Mouse (Mus musculus) midbrain, embryonic 11.5 days (tissue): ENCODE results near the gene Slc8a2. TPM values are rescaled to one million over a fixed set of nuclear protein-coding genes. Genes with fewer than 3 reads are reported as not detected.

Source experiments
- ATAC-seq: fragments of 200-750 bp; cut with Nextera tagmentation; 2 replicates; pipeline ENCODE4 v1.8.0; 2017; ENCODE audit warnings: moderate TSS enrichment, moderate library complexity; ENCODE audit not compliant: low FRiP score
- DNase-seq: peaks from one replicate; pipeline ENCODE4 v3.0.0; 2015; ENCODE audit warnings: low spot score; ENCODE audit errors: missing footprints
- H3K27ac ChIP-seq: fragments of 300-500 bp; sonication (generic); 2 replicates; pipeline ENCODE4 v1.5.1; 2014; ENCODE audit warnings: low read depth, low read length
- H3K27me3 ChIP-seq: fragments of 300-500 bp; sonication (generic); 2 replicates; pipeline ENCODE4 v1.6.1; 2014; ENCODE audit warnings: mild to moderate bottlenecking, low read length, moderate library complexity, mixed read lengths; ENCODE audit not compliant: control insufficient read depth, insufficient read depth
- H3K36me3 ChIP-seq: fragments of 300-500 bp; sonication (generic); 2 replicates; pipeline ENCODE4 v1.6.1; 2014; ENCODE audit warnings: mild to moderate bottlenecking, low read length, moderate library complexity, mixed read lengths; ENCODE audit not compliant: control insufficient read depth, insufficient read depth
- H3K4me1 ChIP-seq: fragments of 300-500 bp; sonication (generic); 2 replicates; pipeline ENCODE4 v1.6.1; 2014; ENCODE audit warnings: low read length; ENCODE audit not compliant: control insufficient read depth, insufficient read depth
- H3K4me2 ChIP-seq: fragments of 300-500 bp; sonication (generic); 2 replicates; pipeline ENCODE4 v1.6.1; 2014; ENCODE audit warnings: mild to moderate bottlenecking, moderate library complexity
- H3K4me3 ChIP-seq: fragments of 300-500 bp; sonication (generic); 2 replicates; pipeline ENCODE4 v1.5.1; 2014; ENCODE audit warnings: low read depth, low read length
- H3K9ac ChIP-seq: fragments of 300-500 bp; sonication (generic); 2 replicates; pipeline ENCODE4 v1.6.1; 2014; ENCODE audit warnings: low read length
- H3K9me3 ChIP-seq: fragments of 300-500 bp; sonication (generic); 2 replicates; pipeline ENCODE4 v1.6.1; 2016; ENCODE audit warnings: low read length; ENCODE audit not compliant: control insufficient read depth
- WGBS: fragments of 180-500 bp; shearing (Covaris S2); extraction: QIAGEN DNeasy Blood & Tissue Kit; methylation state at CpG from one replicate; pipeline ENCODE4 v1.1.7; 2014; 5-methylcytosine and 5-hydroxymethylcytosine counted together
- polyA plus RNA-seq: library from polyadenylated mRNA; unstranded; fragments of >200 nt; fragmentation: Nextera tagmentation; extraction: Ambion mirVana; gene quantifications from 2 replicates; pipeline ENCODE4 v1.2.1, GENCODE M21; 2014

Slc8a2 gene
- polyA plus RNA-seq, 1 experiment from 2014 or later, result 0.27 TPM

GRCm38 (mm10) chr7:16132161-16132581, 2.5 kb downstream of the Slc8a2 start:
- H3K36me3 ChIP-seq, result no peaks in the 10 kb centered on the region
- DNase-seq (no peak), ATAC-seq (no peak)
- H3K9ac ChIP-seq, result no peak overlapping the region
- H3K27ac ChIP-seq, result no peak overlapping the region
- WGBS, result 19% methylated on average over 7 of the region's 7 CpGs
- H3K4me3 ChIP-seq, result no peak overlapping the region
- no peaks in the 10 kb centered on the region for H3K9me3 ChIP-seq
- no peak overlapping the region for H3K4me2 ChIP-seq
- H3K4me1 ChIP-seq, result peaks cover 17% of the 10 kb centered on the region
- H3K27me3 ChIP-seq, result no peaks in the 10 kb centered on the region

- no peak overlapping the region for H3K27ac ChIP-seq
- no peak overlapping the region for H3K4me2 ChIP-seq
- H3K4me3 ChIP-seq, result no peak overlapping the region
- H3K9ac ChIP-seq, result no peak overlapping the region
- 73% methylated on average over 3 of the region's 3 CpGs for WGBS
- peaks cover 17% of the 10 kb centered on the region for H3K4me1 ChIP-seq
- no peaks in the 10 kb centered on the region for H3K36me3 ChIP-seq
- no peak for ATAC-seq
- H3K27me3 ChIP-seq, result no peaks in the 10 kb centered on the region
- no peaks in the 10 kb centered on the region for H3K9me3 ChIP-seq
- DNase-seq, result no peak
Observed at GRCm38 (mm10) chr7:16132926-16133325, 3.3 kb downstream of the Slc8a2 start.

DNA sequence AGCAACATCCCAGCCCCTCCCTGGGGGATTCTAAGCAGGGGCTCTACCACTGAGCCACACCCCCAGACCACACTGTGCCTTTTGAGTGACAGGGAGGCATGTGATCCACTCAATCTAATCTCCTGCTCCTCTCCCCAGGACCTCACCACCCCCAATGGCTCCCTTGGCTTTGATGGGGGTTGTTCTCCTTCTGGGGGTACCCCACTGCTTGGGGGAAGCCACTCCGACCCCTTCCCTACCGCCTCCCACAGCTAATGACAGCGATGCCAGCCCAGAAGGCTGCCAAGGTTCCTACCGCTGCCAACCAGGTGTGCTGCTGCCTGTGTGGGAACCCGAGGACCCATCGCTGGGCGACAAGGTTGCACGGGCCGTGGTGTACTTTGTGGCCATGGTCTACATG, 4.1 kb downstream of the Slc8a2 start:
- H3K9me3 ChIP-seq, result no peaks in the 10 kb centered on the region
- peaks cover 17% of the 10 kb centered on the region for H3K4me1 ChIP-seq

GRCm38 (mm10) chr7:16134951-16135392, 5.3 kb downstream of the Slc8a2 start:
- no peak overlapping the region for H3K4me2 ChIP-seq
- 65% methylated on average over 7 of the region's 7 CpGs for WGBS
- no peak for DNase-seq

More for the DNA sequence above, 4.1 kb downstream of the Slc8a2 start:
- ATAC-seq (no peak), DNase-seq (no peak)
- Histone ChIP-seq H3K4me2 (no peak overlapping the region), H3K36me3 (no peaks in the 10 kb centered on the region), H3K27ac (no peak overlapping the region), H3K9ac (no peak overlapping the region), H3K27me3 (no peaks in the 10 kb centered on the region), H3K4me3 (no peak overlapping the region)
- WGBS, result 90% methylated on average over 9 of the region's 9 CpGs

GRCm38 (mm10) chr7:16146489-16147410, 17.1 kb downstream of the Slc8a2 start:
- Histone ChIP-seq H3K4me1 (no peaks in the 10 kb centered on the region), H3K27ac (no peak overlapping the region), H3K4me2 (no peak overlapping the region), H3K36me3 (no peaks in the 10 kb centered on the region), H3K27me3 (no peaks in the 10 kb centered on the region), H3K9me3 (no peaks in the 10 kb centered on the region), H3K9ac (no peak overlapping the region), H3K4me3 (no peak overlapping the region)
- no peak for DNase-seq
- no peak; the same call in 1 of the 2 replicates for ATAC-seq
- 38% methylated on average over 27 of the region's 27 CpGs for WGBS

More at GRCm38 (mm10) chr7:16134951-16135392, 5.3 kb downstream of the Slc8a2 start:
- no peaks in the 10 kb centered on the region for H3K9me3 ChIP-seq
- peak; percentile 43 for ATAC-seq
- H3K27me3 ChIP-seq, result no peaks in the 10 kb centered on the region
- no peak overlapping the region for H3K9ac ChIP-seq
- H3K4me1 ChIP-seq, result peaks cover 17% of the 10 kb centered on the region
- H3K27ac ChIP-seq, result no peak overlapping the region; the same call in 1 of the 2 replicates
- H3K36me3 ChIP-seq, result no peaks in the 10 kb centered on the region
- no peak overlapping the region for H3K4me3 ChIP-seq

GRCm38 (mm10) chr7:16147643-16148042, 18.0 kb downstream of the Slc8a2 start:
- Histone ChIP-seq H3K27me3 (no peaks in the 10 kb centered on the region), H3K27ac (no peak overlapping the region), H3K4me1 (no peaks in the 10 kb centered on the region), H3K4me2 (no peak overlapping the region), H3K4me3 (no peak overlapping the region), H3K9ac (no peak overlapping the region), H3K36me3 (no peaks in the 10 kb centered on the region), H3K9me3 (no peaks in the 10 kb centered on the region)
- DNase-seq (peak; percentile 95), ATAC-seq (no peak)
- WGBS, result 17% methylated on average over 15 of the region's 15 CpGs

DNA sequence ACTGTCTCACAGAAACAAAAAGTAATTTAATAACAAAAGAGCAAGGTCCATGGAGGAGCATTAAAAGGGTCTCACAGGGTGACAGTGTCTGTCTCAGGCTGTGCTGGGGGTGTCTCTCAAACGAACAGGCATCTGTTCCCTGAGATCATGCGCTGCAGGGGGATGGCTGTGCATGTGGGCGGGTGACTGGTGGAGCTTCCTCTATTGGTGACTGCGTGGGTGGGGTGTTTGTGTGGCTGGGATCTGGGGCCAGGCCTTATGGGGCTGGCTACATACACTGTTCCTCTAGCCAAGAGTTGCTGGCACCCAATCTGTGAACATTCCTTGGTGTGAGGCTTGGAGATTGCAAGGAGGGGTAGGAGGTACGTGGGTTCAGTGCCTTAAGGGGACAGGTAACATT, 19.6 kb downstream of the Slc8a2 start:
- H3K4me2 ChIP-seq, result no peak overlapping the region
- no peaks in the 10 kb centered on the region for H3K9me3 ChIP-seq
- no peak overlapping the region for H3K27ac ChIP-seq
- H3K36me3 ChIP-seq, result no peaks in the 10 kb centered on the region
- DNase-seq, result no peak
- H3K9ac ChIP-seq, result no peak overlapping the region
- H3K4me1 ChIP-seq, result no peaks in the 10 kb centered on the region
- WGBS, result 60% methylated on average over 5 of the region's 5 CpGs
- H3K27me3 ChIP-seq, result no peaks in the 10 kb centered on the region
- ATAC-seq, result no peak
- no peak overlapping the region for H3K4me3 ChIP-seq

DNA sequence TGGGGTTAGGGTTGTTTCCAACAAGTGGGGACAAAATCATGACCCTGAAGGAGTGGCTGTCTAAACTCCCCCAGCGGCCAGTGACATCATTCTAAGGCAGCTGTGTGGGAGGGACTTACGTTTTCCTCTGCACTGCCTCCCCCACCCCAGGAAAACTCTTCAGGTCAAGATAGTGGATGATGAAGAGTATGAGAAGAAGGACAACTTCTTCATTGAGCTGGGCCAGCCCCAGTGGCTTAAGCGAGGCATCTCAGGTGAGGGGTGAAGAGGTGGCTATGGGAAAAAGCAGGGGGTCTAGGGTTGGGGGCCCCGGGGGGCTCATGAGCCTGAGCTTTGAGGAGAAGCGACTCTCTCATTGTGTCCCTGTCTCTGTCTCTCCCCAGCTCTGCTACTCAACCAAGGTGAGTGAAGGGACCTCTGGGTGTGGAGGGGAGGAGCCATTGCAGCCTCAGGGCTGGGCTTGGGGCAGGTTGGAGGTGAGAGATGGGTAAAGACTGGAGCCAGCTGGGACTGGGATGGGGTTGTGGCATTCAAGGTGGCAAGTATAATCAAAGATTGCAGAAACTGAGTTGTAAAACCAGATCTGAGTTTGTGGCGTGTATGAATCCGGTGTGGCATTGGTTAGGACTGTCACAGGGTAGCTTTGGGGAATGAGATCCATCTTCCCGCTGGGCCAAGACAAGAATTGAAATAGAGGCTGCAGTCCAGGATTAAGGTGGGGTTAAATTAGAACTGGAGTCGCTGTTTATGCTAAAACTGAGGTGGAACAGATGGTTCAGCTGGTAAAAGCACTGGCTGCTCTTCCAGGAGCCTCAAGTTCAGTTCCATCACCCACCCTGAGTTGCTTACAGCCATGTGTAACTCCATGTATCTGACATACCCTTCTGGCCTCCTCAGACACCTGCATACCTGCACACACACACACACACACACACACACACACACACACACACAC, 20.8 kb downstream of the Slc8a2 start:
- no peak for ATAC-seq
- H3K9me3 ChIP-seq, result no peaks in the 10 kb centered on the region
- DNase-seq, result no peak
- 75% methylated on average over 9 of the region's 9 CpGs for WGBS
- H3K27me3 ChIP-seq, result no peaks in the 10 kb centered on the region
- no peak overlapping the region for H3K27ac ChIP-seq
- no peak overlapping the region for H3K4me3 ChIP-seq
- no peaks in the 10 kb centered on the region for H3K4me1 ChIP-seq
- no peak overlapping the region for H3K4me2 ChIP-seq
- no peak overlapping the region for H3K9ac ChIP-seq
- H3K36me3 ChIP-seq, result no peaks in the 10 kb centered on the region
